Mouse (Mus musculus): Measurements from ENCODE around the gene Rerg. TPM values are rescaled to one million over a fixed set of nuclear protein-coding genes. Genes with fewer than 3 reads are reported as not detected.

Rerg gene
- polyA plus RNA-seq, 1 experiment from 2014 or later: 5.5 TPM

- Histone ChIP-seq H3K4me2 (no peak overlapping the region), H3K27ac (no peak overlapping the region), H3K4me1 (replicated peaks) (no peaks in the 10 kb centered on the region), H3K9me3 (replicated peaks) (no peaks in the 10 kb centered on the region), H3K9ac (no peak overlapping the region), H3K36me3 (no peaks in the 10 kb centered on the region), H3K4me3 (no peak overlapping the region), H3K27me3 (no peaks in the 10 kb centered on the region)
- no peak for ATAC-seq (replicated peaks; ENCODE audit: insufficient number of reproducible peaks, insufficient read depth, low FRiP score, low read depth)
- 76% methylated on average over 9 of the region's 9 CpGs for WGBS
Observed at GRCm38 (mm10) chr6:137071466-137071865, 98.8 kb downstream of the Rerg start.

GRCm38 (mm10) chr6:137065506-137065905, 104.8 kb downstream of the Rerg start:
- H3K27ac ChIP-seq: no peak overlapping the region
- H3K4me1 ChIP-seq (replicated peaks): peaks cover 6% of the 10 kb centered on the region; the same call in 1 of the 2 replicates
- no peaks in the 10 kb centered on the region for H3K9me3 ChIP-seq (replicated peaks)
- no peak for ATAC-seq (replicated peaks; ENCODE audit: insufficient number of reproducible peaks, insufficient read depth, low FRiP score, low read depth)
- H3K36me3 ChIP-seq: no peaks in the 10 kb centered on the region
- 37% methylated on average over 7 of the region's 7 CpGs for WGBS
- H3K4me3 ChIP-seq: no peak overlapping the region
- H3K9ac ChIP-seq: no peak overlapping the region
- no peak overlapping the region for H3K4me2 ChIP-seq
- no peaks in the 10 kb centered on the region for H3K27me3 ChIP-seq

GRCm38 (mm10) chr6:137064786-137065185, 105.5 kb downstream of the Rerg start:
- peaks cover 6% of the 10 kb centered on the region; the same call in 1 of the 2 replicates for H3K4me1 ChIP-seq (replicated peaks)
- H3K4me2 ChIP-seq: no peak overlapping the region
- H3K4me3 ChIP-seq: no peak overlapping the region
- H3K36me3 ChIP-seq: no peaks in the 10 kb centered on the region
- ATAC-seq (replicated peaks; ENCODE audit: insufficient number of reproducible peaks, insufficient read depth, low FRiP score, low read depth): no peak
- H3K9ac ChIP-seq: no peak overlapping the region
- WGBS: 80% methylated on average over 14 of the region's 14 CpGs
- no peaks in the 10 kb centered on the region for H3K9me3 ChIP-seq (replicated peaks)
- H3K27ac ChIP-seq: no peak overlapping the region
- H3K27me3 ChIP-seq: no peaks in the 10 kb centered on the region

- H3K36me3 ChIP-seq: no peaks in the 10 kb centered on the region
- no peak overlapping the region for H3K4me2 ChIP-seq
- H3K27me3 ChIP-seq: no peaks in the 10 kb centered on the region
- 49% methylated on average over 10 of the region's 10 CpGs for WGBS
- no peak overlapping the region for H3K4me3 ChIP-seq
- no peak for ATAC-seq (replicated peaks; ENCODE audit: insufficient number of reproducible peaks, insufficient read depth, low FRiP score, low read depth)
- H3K27ac ChIP-seq: no peak overlapping the region
- peaks cover 6% of the 10 kb centered on the region; the same call in 1 of the 2 replicates for H3K4me1 ChIP-seq (replicated peaks)
- H3K9ac ChIP-seq: no peak overlapping the region
- H3K9me3 ChIP-seq (replicated peaks): no peaks in the 10 kb centered on the region
Observed at GRCm38 (mm10) chr6:137063239-137063940, 106.9 kb downstream of the Rerg start.

GRCm38 (mm10) chr6:137061880-137062531, 108.3 kb downstream of the Rerg start:
- WGBS: 80% methylated on average over 18 of the region's 18 CpGs
- H3K9me3 ChIP-seq (replicated peaks): no peaks in the 10 kb centered on the region
- H3K36me3 ChIP-seq: no peaks in the 10 kb centered on the region
- no peak overlapping the region for H3K4me3 ChIP-seq
- H3K4me2 ChIP-seq: no peak overlapping the region
- H3K9ac ChIP-seq: no peak overlapping the region
- no peaks in the 10 kb centered on the region for H3K27me3 ChIP-seq
- peaks cover 6% of the 10 kb centered on the region; the same call in 1 of the 2 replicates for H3K4me1 ChIP-seq (replicated peaks)
- ATAC-seq (replicated peaks; ENCODE audit: insufficient number of reproducible peaks, insufficient read depth, low FRiP score, low read depth): no peak
- no peak overlapping the region for H3K27ac ChIP-seq

- Histone ChIP-seq H3K9ac (no peak overlapping the region), H3K4me3 (no peak overlapping the region), H3K4me1 (replicated peaks) (peaks cover 1% of the 10 kb centered on the region; the same call in 1 of the 2 replicates), H3K27ac (no peak overlapping the region), H3K27me3 (no peaks in the 10 kb centered on the region), H3K36me3 (no peaks in the 10 kb centered on the region), H3K9me3 (replicated peaks) (no peaks in the 10 kb centered on the region), H3K4me2 (no peak overlapping the region)
- no peak for ATAC-seq (replicated peaks; ENCODE audit: insufficient number of reproducible peaks, insufficient read depth, low FRiP score, low read depth)
- 73% methylated on average over 5 of the region's 5 CpGs for WGBS
Observed at GRCm38 (mm10) chr6:137060595-137060994, 109.7 kb downstream of the Rerg start.

GRCm38 (mm10) chr6:137058257-137058656, 112.0 kb downstream of the Rerg start:
- Histone ChIP-seq H3K4me1 (replicated peaks) (no peaks in the 10 kb centered on the region), H3K9me3 (replicated peaks) (no peaks in the 10 kb centered on the region), H3K27me3 (no peaks in the 10 kb centered on the region), H3K4me3 (no peak overlapping the region), H3K9ac (no peak overlapping the region), H3K4me2 (no peak overlapping the region), H3K36me3 (no peaks in the 10 kb centered on the region), H3K27ac (no peak overlapping the region)
- no peak for ATAC-seq (replicated peaks; ENCODE audit: insufficient number of reproducible peaks, insufficient read depth, low FRiP score, low read depth)
- WGBS: 86% methylated on average over 2 of the region's 2 CpGs

GRCm38 (mm10) chr6:137054073-137054472, 116.2 kb downstream of the Rerg start:
- 70% methylated on average over 2 of the region's 2 CpGs for WGBS
- no peaks in the 10 kb centered on the region for H3K9me3 ChIP-seq (replicated peaks)
- H3K27ac ChIP-seq: no peak overlapping the region
- no peak overlapping the region for H3K4me3 ChIP-seq
- H3K36me3 ChIP-seq: no peaks in the 10 kb centered on the region
- no peak for ATAC-seq (replicated peaks; ENCODE audit: insufficient number of reproducible peaks, insufficient read depth, low FRiP score, low read depth)
- H3K4me2 ChIP-seq: no peak overlapping the region
- no peaks in the 10 kb centered on the region for H3K27me3 ChIP-seq
- no peaks in the 10 kb centered on the region for H3K4me1 ChIP-seq (replicated peaks)
- H3K9ac ChIP-seq: no peak overlapping the region

GRCm38 (mm10) chr6:137053464-137053863, 116.8 kb downstream of the Rerg start:
- H3K4me1 ChIP-seq (replicated peaks): no peaks in the 10 kb centered on the region
- no peaks in the 10 kb centered on the region for H3K27me3 ChIP-seq
- H3K9ac ChIP-seq: no peak overlapping the region
- no peaks in the 10 kb centered on the region for H3K9me3 ChIP-seq (replicated peaks)
- 70% methylated on average over 5 of the region's 5 CpGs for WGBS
- no peak overlapping the region for H3K27ac ChIP-seq
- no peak for ATAC-seq (replicated peaks; ENCODE audit: insufficient number of reproducible peaks, insufficient read depth, low FRiP score, low read depth)
- no peak overlapping the region for H3K4me3 ChIP-seq
- H3K36me3 ChIP-seq: no peaks in the 10 kb centered on the region
- H3K4me2 ChIP-seq: no peak overlapping the region

- ATAC-seq (replicated peaks; ENCODE audit: insufficient number of reproducible peaks, insufficient read depth, low FRiP score, low read depth): no peak
- H3K4me1 ChIP-seq (replicated peaks): no peaks in the 10 kb centered on the region
- H3K36me3 ChIP-seq: no peaks in the 10 kb centered on the region
- H3K4me2 ChIP-seq: no peak overlapping the region
- no peak overlapping the region for H3K27ac ChIP-seq
- WGBS: 89% methylated on average over 9 of the region's 9 CpGs
- H3K9ac ChIP-seq: no peak overlapping the region
- no peak overlapping the region for H3K4me3 ChIP-seq
- no peaks in the 10 kb centered on the region for H3K27me3 ChIP-seq
- no peaks in the 10 kb centered on the region for H3K9me3 ChIP-seq (replicated peaks)
Observed at GRCm38 (mm10) chr6:137053006-137053405, 117.3 kb downstream of the Rerg start.

- 84% methylated on average over 11 of the region's 11 CpGs for WGBS
- H3K9ac ChIP-seq: no peak overlapping the region
- no peaks in the 10 kb centered on the region for H3K9me3 ChIP-seq (replicated peaks)
- H3K4me2 ChIP-seq: no peak overlapping the region
- no peak overlapping the region for H3K4me3 ChIP-seq
- no peaks in the 10 kb centered on the region for H3K27me3 ChIP-seq
- H3K27ac ChIP-seq: no peak overlapping the region
- no peaks in the 10 kb centered on the region for H3K4me1 ChIP-seq (replicated peaks)
- H3K36me3 ChIP-seq: no peaks in the 10 kb centered on the region
- ATAC-seq (replicated peaks; ENCODE audit: insufficient number of reproducible peaks, insufficient read depth, low FRiP score, low read depth): no peak
Observed at GRCm38 (mm10) chr6:137047036-137047435, 123.3 kb downstream of the Rerg start.
